Mouse (Mus musculus) liver, adult 2 months (tissue): Measurements from ENCODE around the gene Flnb. TPM values are rescaled to one million over a fixed set of nuclear protein-coding genes. Genes with fewer than 3 reads are reported as not detected.
A peak's percentile ranks its signal among the peaks of the same experiment; 100 is the strongest.

Experiments used
- DNase-seq: peaks from one replicate; pipeline ENCODE4 v3.0.0-alpha.2; 2011; ENCODE audit warnings: low read depth, low spot score; ENCODE audit errors: extremely low read depth
- H3K27ac ChIP-seq: fragments of 200-500 bp; replicated peaks from 2 replicates; pipeline ENCODE4 v1.5.1; 2012; ENCODE audit warnings: low read depth, mild to moderate bottlenecking, control low read depth, inconsistent platforms, low read length; ENCODE audit not compliant: insufficient read depth
- H3K27me3 ChIP-seq: fragments of 200-500 bp; 2 replicates; pipeline ENCODE4 v1.6.1; 2012; ENCODE audit warnings: mild to moderate bottlenecking, moderate library complexity, low read length, inconsistent platforms; ENCODE audit not compliant: control insufficient read depth, insufficient read depth
- H3K36me3 ChIP-seq: fragments of 200-500 bp; 2 replicates; pipeline ENCODE4 v1.6.1; 2012; ENCODE audit warnings: low read length, inconsistent platforms; ENCODE audit not compliant: control insufficient read depth, insufficient read depth
- H3K4me1 ChIP-seq: fragments of 200-500 bp; 2 replicates; pipeline ENCODE4 v1.6.1; 2011; ENCODE audit warnings: low read length; ENCODE audit not compliant: control insufficient read depth, insufficient read depth
- H3K4me3 ChIP-seq: fragments of 200-500 bp; 2 replicates; pipeline ENCODE4 v1.5.1; 2011; ENCODE audit warnings: low read depth, mild to moderate bottlenecking, control low read depth, low read length, moderate library complexity; ENCODE audit not compliant: insufficient read depth
- H3K79me2 ChIP-seq: fragments of 200-500 bp; 2 replicates; pipeline ENCODE4 v1.6.1; 2012; ENCODE audit warnings: inconsistent platforms, mild to moderate bottlenecking, low read length, moderate library complexity; ENCODE audit not compliant: control insufficient read depth, insufficient read depth
- H3K9ac ChIP-seq: fragments of 200-500 bp; 2 replicates; pipeline ENCODE4 v1.6.1; 2012; ENCODE audit warnings: low read depth, mild to moderate bottlenecking, control low read depth, inconsistent platforms, low read length
- CTCF ChIP-seq: fragments of 200-500 bp; IDR thresholded peaks from 2 replicates; pipeline ENCODE4 v1.5.1; 2011; ENCODE audit warnings: low read depth, low read length, control low read depth
- POLR2A ChIP-seq: fragments of 200-500 bp; IDR thresholded peaks from 2 replicates; pipeline ENCODE4 v1.6.1; 2011; ENCODE audit warnings: low read length, control low read depth; ENCODE audit not compliant: insufficient read depth; ENCODE audit errors: extremely low read depth
- WGBS: fragments of 180-500 bp; shearing (Covaris S2); methylation state at CpG from one replicate; pipeline ENCODE4 v1.1.7; 2018; 5-methylcytosine and 5-hydroxymethylcytosine counted together
- polyA plus RNA-seq: library from polyadenylated mRNA; depleted of rRNA; stranded (reverse); fragments of >200 nt; gene quantifications from 2 replicates; pipeline ENCODE4 v1.2.3, GENCODE M21; 2012
- total RNA-seq: library from RNA; depleted of rRNA; stranded (reverse); fragments of >200 nt; gene quantifications from 2 replicates; pipeline ENCODE4 v1.2.3, GENCODE M21; 2014

Flnb gene
- total and polyA plus RNA-seq, 2 experiments, result 15.9 to 27.8 TPM

DNA sequence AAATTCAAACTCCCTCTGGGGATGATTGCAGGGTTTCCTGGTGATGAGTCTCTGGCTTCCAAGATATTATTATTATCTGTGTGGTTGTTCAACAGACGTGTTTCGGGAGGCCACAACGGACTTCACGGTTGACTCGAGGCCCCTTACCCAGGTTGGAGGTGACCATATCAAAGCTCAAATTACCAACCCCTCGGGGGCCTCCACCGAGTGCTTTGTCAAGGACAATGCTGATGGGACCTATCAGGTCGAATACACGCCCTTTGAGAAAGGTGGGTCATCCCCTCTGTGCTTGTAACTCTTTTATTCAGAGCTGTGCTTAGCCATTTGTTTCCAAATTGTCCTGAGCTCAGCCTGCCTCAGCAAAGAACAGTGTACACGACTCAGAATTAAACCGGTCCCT, 89.3 kb downstream of the Flnb start:
- WGBS, result 95% methylated on average over 11 of the region's 11 CpGs

DNA sequence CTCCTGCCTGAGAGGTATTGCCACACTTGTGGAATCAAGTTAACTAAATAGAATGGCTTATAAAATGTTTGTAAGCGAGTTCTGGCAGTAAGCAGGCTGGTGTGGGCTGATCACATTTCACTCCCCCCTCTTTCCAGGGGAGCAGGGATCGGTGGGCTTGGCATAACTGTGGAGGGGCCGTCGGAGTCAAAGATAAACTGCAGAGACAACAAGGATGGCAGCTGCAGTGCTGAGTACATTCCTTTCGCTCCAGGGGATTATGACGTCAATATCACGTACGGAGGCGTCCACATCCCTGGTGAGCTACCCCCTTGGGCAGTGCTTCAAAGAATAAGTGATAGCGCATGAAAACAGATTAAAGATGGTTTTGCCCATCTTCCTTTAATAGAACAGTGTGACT, 91.7 kb downstream of the Flnb start:
- TF ChIP-seq CTCF (no peak), POLR2A (no peak)
- Histone ChIP-seq H3K79me2 (no peaks in the 10 kb centered on the region), H3K9ac (no peak overlapping the region), H3K27ac (no peak overlapping the region), H3K27me3 (no peaks in the 10 kb centered on the region), H3K4me3 (no peak overlapping the region), H3K4me1 (no peaks in the 10 kb centered on the region), H3K36me3 (peaks cover 56% of the 10 kb centered on the region)
- no peak for DNase-seq
- WGBS, result 95% methylated on average over 10 of the region's 10 CpGs

More for the DNA sequence above, 89.3 kb downstream of the Flnb start:
- H3K4me1 ChIP-seq, result no peaks in the 10 kb centered on the region
- H3K4me3 ChIP-seq, result no peak overlapping the region
- no peak for DNase-seq
- H3K79me2 ChIP-seq, result no peaks in the 10 kb centered on the region
- H3K9ac ChIP-seq, result no peak overlapping the region
- peaks cover 63% of the 10 kb centered on the region for H3K36me3 ChIP-seq
- no peak overlapping the region for H3K27ac ChIP-seq
- H3K27me3 ChIP-seq, result no peaks in the 10 kb centered on the region
- TF ChIP-seq POLR2A (no peak), CTCF (no peak)

DNA sequence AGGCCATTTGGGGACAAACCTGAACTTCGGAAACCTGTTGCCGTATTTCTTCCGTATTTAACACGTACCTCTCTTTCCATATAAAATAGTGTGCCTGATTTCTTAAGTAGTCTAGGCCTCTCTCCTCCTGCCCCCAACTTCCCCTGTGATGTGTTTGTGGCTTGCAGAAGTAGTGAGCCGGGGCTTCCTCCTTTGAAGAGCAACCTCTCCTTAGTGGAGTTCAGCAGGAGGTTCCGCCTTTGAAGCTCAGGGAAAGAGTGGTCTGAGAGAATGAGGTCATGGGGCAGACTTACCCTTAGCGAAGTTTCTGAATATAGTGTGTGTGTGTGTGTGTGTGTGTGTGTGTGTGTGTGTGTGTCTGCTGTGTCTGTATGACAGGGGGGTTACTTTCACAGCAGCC, 96.1 kb downstream of the Flnb start:
- WGBS, result 91% methylated on average over 7 of the region's 7 CpGs
- Histone ChIP-seq H3K36me3 (peaks cover 62% of the 10 kb centered on the region), H3K4me3 (no peak overlapping the region), H3K27ac (no peak overlapping the region), H3K4me1 (no peaks in the 10 kb centered on the region), H3K27me3 (no peaks in the 10 kb centered on the region), H3K79me2 (no peaks in the 10 kb centered on the region), H3K9ac (no peak overlapping the region)
- TF ChIP-seq POLR2A (no peak), CTCF (no peak)
- DNase-seq, result no peak

DNA sequence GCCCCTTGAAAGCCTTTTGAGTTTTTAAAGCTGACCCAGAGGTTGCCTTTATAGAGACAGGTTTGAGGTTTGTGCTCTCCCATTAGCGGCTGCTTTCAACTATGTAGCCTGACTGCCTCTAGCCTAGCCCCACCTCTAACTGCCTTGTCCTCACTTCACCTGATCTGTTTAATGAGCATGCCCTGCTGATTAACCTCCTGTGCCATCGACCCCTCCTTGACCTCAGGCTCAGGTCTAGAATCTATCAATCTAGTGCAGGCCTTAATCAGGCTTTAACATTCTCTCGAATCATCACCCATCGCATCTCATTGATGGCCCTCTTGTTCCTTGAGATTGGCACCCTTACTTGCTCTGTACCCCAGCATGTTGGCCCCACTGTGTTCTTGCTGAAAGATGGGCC, 96.7 kb downstream of the Flnb start:
- H3K9ac ChIP-seq, result no peak overlapping the region
- H3K36me3 ChIP-seq, result peaks cover 64% of the 10 kb centered on the region
- H3K79me2 ChIP-seq, result no peaks in the 10 kb centered on the region
- no peaks in the 10 kb centered on the region for H3K27me3 ChIP-seq
- H3K4me3 ChIP-seq, result no peak overlapping the region
- no peak for TF ChIP-seq POLR2A
- TF ChIP-seq CTCF, result no peak
- no peak for DNase-seq
- H3K4me1 ChIP-seq, result no peaks in the 10 kb centered on the region
- WGBS, result 69% methylated on average over 4 of the region's 4 CpGs
- H3K27ac ChIP-seq, result no peak overlapping the region

DNA sequence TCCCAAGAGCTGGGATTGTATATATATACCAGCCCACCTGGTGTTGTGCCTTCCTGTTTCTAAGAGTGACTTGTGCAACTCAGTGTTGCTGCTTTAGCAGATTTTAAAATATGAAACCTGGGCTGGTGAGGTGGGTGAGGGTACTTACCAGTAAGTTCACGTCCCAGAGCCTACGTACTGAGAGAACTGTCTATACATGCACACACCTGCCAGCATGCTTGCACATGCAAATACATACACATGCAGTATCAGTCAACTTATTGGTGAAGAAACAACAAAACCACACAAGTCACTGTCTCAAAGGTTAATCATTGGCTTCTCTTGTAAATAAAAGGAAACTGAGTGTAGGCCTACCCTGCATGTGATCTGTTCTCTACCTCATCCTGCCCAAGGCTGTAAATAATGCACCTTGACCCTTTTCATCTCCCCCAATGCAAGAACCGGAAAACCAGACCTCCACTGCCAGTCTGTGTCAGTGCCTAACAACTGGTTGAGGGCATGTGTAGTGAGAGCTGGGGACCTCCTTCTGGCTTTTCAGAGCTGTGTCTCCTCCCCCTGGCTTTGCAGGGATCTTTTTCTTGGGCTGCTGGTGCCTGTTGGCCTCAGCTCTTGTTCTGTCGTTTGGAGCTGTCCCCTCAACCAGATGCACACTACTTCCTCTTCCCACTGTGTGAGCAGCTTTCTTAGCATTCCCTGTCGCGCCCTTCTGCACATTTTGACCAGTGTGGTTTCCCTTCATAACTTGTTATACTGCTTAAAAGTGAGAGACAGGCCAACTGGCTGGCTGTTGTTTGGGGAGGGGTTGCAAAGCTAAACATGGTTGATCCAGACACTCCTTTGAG, 100.6 kb downstream of the Flnb start:
- DNase-seq, result peak; percentile 60
- Histone ChIP-seq H3K27ac (no peak overlapping the region), H3K27me3 (no peaks in the 10 kb centered on the region), H3K4me3 (no peak overlapping the region), H3K4me1 (no peaks in the 10 kb centered on the region), H3K36me3 (peaks cover 65% of the 10 kb centered on the region), H3K79me2 (no peaks in the 10 kb centered on the region), H3K9ac (no peak overlapping the region; the same call in 1 of the 2 replicates)
- TF ChIP-seq POLR2A (no peak), CTCF (no peak)
- WGBS, result 72% methylated on average over 6 of the region's 6 CpGs

DNA sequence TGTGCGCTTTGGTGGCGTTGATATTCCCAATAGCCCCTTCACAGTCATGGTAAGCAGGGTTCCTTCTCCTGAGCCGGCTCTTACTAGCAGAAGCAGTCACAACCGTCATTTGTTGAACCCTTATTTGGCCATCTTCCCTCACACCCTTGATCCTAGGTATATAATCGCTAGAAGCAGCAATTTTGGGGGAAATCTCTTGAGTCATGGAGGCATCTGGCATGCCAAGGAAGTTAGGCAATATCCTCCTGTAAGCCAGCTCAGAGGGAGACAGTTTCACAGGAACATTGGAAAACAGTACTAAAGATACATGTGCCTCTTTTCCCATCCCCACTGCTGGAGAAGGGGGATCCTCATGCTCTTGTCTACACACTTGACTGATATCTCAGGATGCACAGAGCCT, 101.6 kb downstream of the Flnb start:
- H3K27me3 ChIP-seq, result no peaks in the 10 kb centered on the region
- 69% methylated on average over 5 of the region's 5 CpGs for WGBS
- no peaks in the 10 kb centered on the region for H3K4me1 ChIP-seq
- peaks cover 66% of the 10 kb centered on the region for H3K36me3 ChIP-seq
- H3K4me3 ChIP-seq, result no peak overlapping the region
- DNase-seq, result no peak
- no peak overlapping the region for H3K27ac ChIP-seq
- no peak for TF ChIP-seq CTCF
- no peak for TF ChIP-seq POLR2A
- H3K9ac ChIP-seq, result no peak overlapping the region
- no peaks in the 10 kb centered on the region for H3K79me2 ChIP-seq
